Mouse (Mus musculus): ENCODE measurements around the gene Defb6.

DNA sequence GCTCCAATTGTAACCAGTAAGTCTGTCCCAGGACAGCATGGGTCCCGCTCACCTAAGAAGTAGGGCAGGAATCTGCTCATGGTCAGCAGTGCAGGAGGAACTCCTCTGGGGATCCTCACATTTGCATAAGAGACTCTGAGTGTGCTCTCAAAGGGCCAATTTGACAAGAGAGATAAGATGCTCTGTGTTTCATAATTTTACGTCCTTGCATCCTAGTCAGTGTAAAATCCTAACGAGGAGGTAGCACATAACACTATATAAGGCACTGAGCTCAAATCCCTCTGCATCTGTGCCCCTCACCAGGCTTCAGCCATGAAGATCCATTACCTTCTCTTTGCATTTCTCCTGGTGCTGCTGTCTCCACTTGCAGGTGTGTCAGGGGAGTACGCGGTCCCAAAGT is 22.0 kb downstream of the Defb6 start, which contains the start of gene Defb5:
- TF ChIP-seq CTCF (IDR thresholded peaks at IDR 0.05; ENCODE audit: borderline replicate concordance, insufficient read depth, low read depth, low read length), result no peak
- no peak for TF ChIP-seq POLR2A (IDR thresholded peaks at IDR 0.05; ENCODE audit: borderline replicate concordance, insufficient read depth, low read length)

All from cerebellum, adult 2 months (tissue).